10 mouse cellular contexts compared by ENCODE assay signal in genomic region chr11:101479171-101479635, GRCm38 (mm10). TPM values are rescaled to one million over a fixed set of nuclear protein-coding genes. Genes with fewer than 3 reads are reported as not detected.
DNase-seq lines count a peak whose midpoint lies in the region; ATAC-seq and TF ChIP-seq lines count a peak whose summit lies in the region.
"Had no signal": no experiment of that assay in that cellular context is flagged by ENCODE, and none has a peak within 500 bp of the region (broad histone marks: within the 10 kb centered on the region; RNA-seq: fewer than 3 reads in every experiment).

No protein-coding gene starts in this region.

- no peak for TF ChIP-seq CTCF in E14TG2a.4 (conservative IDR thresholded peaks at IDR 0.05; ENCODE audit: low read length)

- H3K27ac ChIP-seq in heart, embryonic 10.5 days: peak overlapping the region; percentile 86
- peak overlapping the region; percentile 93 for H3K27ac ChIP-seq in forebrain, embryonic 15.5 days (replicated peaks)
- no peak overlapping the region for H3K27ac ChIP-seq in liver, embryonic 15.5 days (replicated peaks)
- H3K27ac ChIP-seq: macrophage had no signal

- WGBS in heart, embryonic 10.5 days: 8% methylated on average over 18 of the region's 18 CpGs
- 2% methylated on average over 18 of the region's 18 CpGs for WGBS in forebrain, embryonic 15.5 days
- WGBS in liver, embryonic 15.5 days (ENCODE audit: insufficient replicate concordance): 35% methylated on average over 18 of the region's 18 CpGs

- no peaks in the 10 kb centered on the region for H3K27me3 ChIP-seq in heart, embryonic 10.5 days (ENCODE audit: insufficient read depth, poor library complexity, severe bottlenecking)
- H3K27me3 ChIP-seq in E14TG2a.4 (ENCODE audit: insufficient read depth, low read length): peaks cover 6% of the 10 kb centered on the region; the same call in 1 of the 2 replicates
- H3K27me3 ChIP-seq in forebrain, embryonic 15.5 days: no peaks in the 10 kb centered on the region
- peaks cover 12% of the 10 kb centered on the region for H3K27me3 ChIP-seq in liver, embryonic 15.5 days

- H3K4me1 ChIP-seq in heart, embryonic 10.5 days: peaks cover 47% of the 10 kb centered on the region
- H3K4me1 ChIP-seq in E14TG2a.4 (replicated peaks; ENCODE audit: low read depth, low read length): peaks cover 53% of the 10 kb centered on the region
- H3K4me1 ChIP-seq in forebrain, embryonic 15.5 days: peaks cover 37% of the 10 kb centered on the region
- H3K4me1 ChIP-seq in liver, embryonic 15.5 days (replicated peaks): peaks cover 25% of the 10 kb centered on the region

- H3K9ac ChIP-seq in forebrain, embryonic 15.5 days (replicated peaks): no peak overlapping the region
- no peak overlapping the region for H3K9ac ChIP-seq in liver, embryonic 15.5 days

- H3K36me3 ChIP-seq in heart, embryonic 10.5 days: no peaks in the 10 kb centered on the region
- H3K36me3 ChIP-seq in E14TG2a.4 (ENCODE audit: insufficient read depth, low read length): no peaks in the 10 kb centered on the region
- H3K36me3 ChIP-seq in forebrain, embryonic 15.5 days: no peaks in the 10 kb centered on the region
- no peaks in the 10 kb centered on the region for H3K36me3 ChIP-seq in liver, embryonic 15.5 days (replicated peaks)

- DNase-seq in heart, embryonic 10.5 days (ENCODE audit: low spot score): no peak
- no peak for DNase-seq in heart, adult 9 months (ENCODE audit: low spot score in 2 of 2)
- DNase-seq in spleen, postnatal 14 days (ENCODE audit: low spot score in 2 of 2): no peak
- no peak for DNase-seq in adrenal gland, adult 18-20 months (ENCODE audit: low spot score in 2 of 2)
- DNase-seq in ovary, postnatal 14 days (ENCODE audit: low spot score): no peak

- no peaks in the 10 kb centered on the region for H3K9me3 ChIP-seq in heart, embryonic 10.5 days
- H3K9me3 ChIP-seq in E14TG2a.4 (ENCODE audit: low read length): no peaks in the 10 kb centered on the region
- H3K9me3 ChIP-seq in forebrain, embryonic 15.5 days: no peaks in the 10 kb centered on the region
- no peaks in the 10 kb centered on the region for H3K9me3 ChIP-seq in liver, embryonic 15.5 days (replicated peaks)

- peak overlapping the region; percentile 22 for H3K4me2 ChIP-seq in forebrain, embryonic 15.5 days (replicated peaks)
- peak overlapping the region; percentile 38 for H3K4me2 ChIP-seq in liver, embryonic 15.5 days

- ATAC-seq in forebrain, embryonic 15.5 days (replicated peaks): no peak
- ATAC-seq in liver, embryonic 15.5 days (ENCODE audit: insufficient read depth): no peak

- H3K4me3 ChIP-seq in heart, embryonic 10.5 days: peak overlapping the region; percentile 42
- H3K4me3 ChIP-seq in E14TG2a.4 (replicated peaks; ENCODE audit: low read length): peak overlapping the region; percentile 71
- H3K4me3 ChIP-seq in forebrain, embryonic 15.5 days: no peak overlapping the region
- H3K4me3 ChIP-seq in liver, embryonic 15.5 days (replicated peaks): no peak overlapping the region

RNA-seq across cellular contexts. Expression of gene Vat1, which starts 13.2 kb away (rescaled TPM):
- polyA plus RNA-seq in heart, embryonic 10.5 days (2016; fragmentation: Nextera tagmentation; extraction: Ambion mirVana): 33.1 and 41.1 TPM in 2 replicates
- polyA plus RNA-seq in forebrain, embryonic 15.5 days (2015; fragmentation: Nextera tagmentation; extraction: Ambion mirVana): 77.1 and 79.8 TPM in 2 replicates
- 10.0 and 10.8 TPM in 2 replicates for polyA plus RNA-seq in liver, embryonic 15.5 days (2015; fragmentation: Nextera tagmentation; extraction: Ambion mirVana)
- 100 to 1,000 TPM; 126 TPM for total RNA-seq in adrenal gland, adult 18-20 months (2021)

RNA-seq across cellular contexts. Expression of gene Rnd2, which starts 14.4 kb away (rescaled TPM):
- polyA plus RNA-seq in heart, embryonic 10.5 days (2016; fragmentation: Nextera tagmentation; extraction: Ambion mirVana): 34.2 and 42.7 TPM in 2 replicates
- 121 and 142 TPM in 2 replicates for polyA plus RNA-seq in forebrain, embryonic 15.5 days (2015; fragmentation: Nextera tagmentation; extraction: Ambion mirVana)
- polyA plus RNA-seq in liver, embryonic 15.5 days (2015; fragmentation: Nextera tagmentation; extraction: Ambion mirVana): 2.0 and 2.1 TPM in 2 replicates
- 10 to 100 TPM in 1 of 2 experiments, 1 to 10 TPM in 1; 9.8 to 14.9 TPM for total RNA-seq in adrenal gland, adult 18-20 months (2021)

RNA-seq across cellular contexts. Expression of gene Ifi35, which starts 31.0 kb away (rescaled TPM):
- 9.4 and 9.8 TPM in 2 replicates for polyA plus RNA-seq in heart, embryonic 10.5 days (2016; fragmentation: Nextera tagmentation; extraction: Ambion mirVana)
- polyA plus RNA-seq in forebrain, embryonic 15.5 days (2015; fragmentation: Nextera tagmentation; extraction: Ambion mirVana): 2.4 and 3.2 TPM in 2 replicates
- polyA plus RNA-seq in liver, embryonic 15.5 days (2015; fragmentation: Nextera tagmentation; extraction: Ambion mirVana): 29.6 and 30.4 TPM in 2 replicates
- total RNA-seq in adrenal gland, adult 18-20 months (2021): 10 to 100 TPM; 30.0 to 38.8 TPM

RNA-seq across cellular contexts. Expression of gene Rpl27, which starts 37.1 kb away (rescaled TPM):
- polyA plus RNA-seq in heart, embryonic 10.5 days (2016; fragmentation: Nextera tagmentation; extraction: Ambion mirVana): 311 and 360 TPM in 2 replicates
- polyA plus RNA-seq in forebrain, embryonic 15.5 days (2015; fragmentation: Nextera tagmentation; extraction: Ambion mirVana): 267 and 285 TPM in 2 replicates
- 149 and 195 TPM in 2 replicates for polyA plus RNA-seq in liver, embryonic 15.5 days (2015; fragmentation: Nextera tagmentation; extraction: Ambion mirVana)
- total RNA-seq in adrenal gland, adult 18-20 months (2021): 10 to 100 TPM; 68.8 to 83.9 TPM

RNA-seq across cellular contexts. Expression of gene Ptges3l, which starts 54.1 kb away (rescaled TPM):
- polyA plus RNA-seq in heart, embryonic 10.5 days (2016; fragmentation: Nextera tagmentation; extraction: Ambion mirVana): 57.6 and 95.1 TPM in 2 replicates
- polyA plus RNA-seq in forebrain, embryonic 15.5 days (2015; fragmentation: Nextera tagmentation; extraction: Ambion mirVana): 1.0 and 1.7 TPM in 2 replicates
- polyA plus RNA-seq in liver, embryonic 15.5 days (2015; fragmentation: Nextera tagmentation; extraction: Ambion mirVana): 1.3 and 1.4 TPM in 2 replicates
- 1 to 10 TPM; 6.1 TPM for total RNA-seq in adrenal gland, adult 18-20 months (2021)
- total RNA-seq: common myeloid progenitor, adult 5-6 weeks had no signal

Comparison
In these comparisons a context has a peak if more than half of its experiments do, and no peak if none do; other contexts are left out.
1. H3K4me3 ChIP-seq: peak in heart, embryonic 10.5 days (single experiment) and E14TG2a.4 (single experiment); none in forebrain, embryonic 15.5 days (single experiment) and liver, embryonic 15.5 days (single experiment).
2. RNA of gene Rnd2, which starts 14.4 kb away (polyA plus RNA-seq): 121 to 142 TPM in forebrain, embryonic 15.5 days and 34.2 to 42.7 TPM in heart, embryonic 10.5 days; 2.0 to 2.1 TPM in liver, embryonic 15.5 days; every median in the first group is over 10 times any median in the second.